Comparison of ENCODE assay signal across 9 mouse cellular contexts in genomic region chr15:98710442-98710841, GRCm38 (mm10). TPM values are rescaled to one million over a fixed set of nuclear protein-coding genes. Genes with fewer than 3 reads are reported as not detected.
DNase-seq lines count a peak whose midpoint lies in the region; ATAC-seq lines count a peak whose summit lies in the region.
"Had no signal": no experiment of that assay in that cellular context is flagged by ENCODE, and none has a peak within 500 bp of the region (broad histone marks: within the 10 kb centered on the region; RNA-seq: fewer than 3 reads in every experiment).

No protein-coding gene starts in this region.

- no peaks in the 10 kb centered on the region for H3K36me3 ChIP-seq in kidney, embryonic 16.5 days (ENCODE audit: insufficient read depth, low read length)
- no peaks in the 10 kb centered on the region for H3K36me3 ChIP-seq in liver, embryonic 11.5 days (ENCODE audit: control insufficient read depth, insufficient read depth, low read length)

- no peaks in the 10 kb centered on the region; the same call in 1 of the 2 replicates for H3K27me3 ChIP-seq in kidney, embryonic 16.5 days (ENCODE audit: insufficient read depth, low read length)
- H3K27me3 ChIP-seq in liver, embryonic 11.5 days (replicated peaks; ENCODE audit: control insufficient read depth, insufficient read depth, low read length): no peaks in the 10 kb centered on the region; the same call in 1 of the 2 replicates

- no peak for ATAC-seq in kidney, embryonic 16.5 days (ENCODE audit: low FRiP score, low TSS enrichment)
- ATAC-seq in granulocyte monocyte progenitor cell, adult 5-6 weeks (replicated peaks; ENCODE audit: poor library complexity, severe bottlenecking): peak; percentile 63
- no peak for ATAC-seq in liver, embryonic 11.5 days (replicated peaks; ENCODE audit: low FRiP score)

- H3K4me1 ChIP-seq in kidney, embryonic 16.5 days (ENCODE audit: insufficient read depth, low read length): peaks cover 5% of the 10 kb centered on the region; the same call in 1 of the 2 replicates
- H3K4me1 ChIP-seq in liver, embryonic 11.5 days (replicated peaks; ENCODE audit: control insufficient read depth, insufficient read depth, low read length): no peaks in the 10 kb centered on the region

- no peaks in the 10 kb centered on the region for H3K9me3 ChIP-seq in kidney, embryonic 16.5 days (ENCODE audit: low read length)
- H3K9me3 ChIP-seq in liver, embryonic 11.5 days (ENCODE audit: control insufficient read depth, low read length): no peaks in the 10 kb centered on the region

- H3K4me2 ChIP-seq in kidney, embryonic 16.5 days (replicated peaks; ENCODE audit: low read depth, low read length): no peak overlapping the region
- H3K4me2 ChIP-seq in liver, embryonic 11.5 days: no peak overlapping the region

- no peak overlapping the region for H3K4me3 ChIP-seq in kidney, embryonic 16.5 days (ENCODE audit: low read length)
- no peak overlapping the region for H3K4me3 ChIP-seq in liver, embryonic 11.5 days (ENCODE audit: low read depth, low read length)

- H3K27ac ChIP-seq in kidney, embryonic 16.5 days (ENCODE audit: low read length): no peak overlapping the region
- H3K27ac ChIP-seq in liver, embryonic 11.5 days (ENCODE audit: low read depth, low read length): no peak overlapping the region
- H3K27ac ChIP-seq: macrophage had no signal

- DNase-seq in kidney, adult 18-20 months: peak; percentile 76
- peak; percentile 36 for DNase-seq in MN1 (ENCODE audit: low spot score)
- DNase-seq in cerebellum, adult 9-11 months: peak; percentile 46
- DNase-seq in liver, embryonic 11.5 days (ENCODE audit: low spot score): peak; percentile 67
- DNase-seq in retina, embryonic 14.5 days (ENCODE audit: low spot score): peak; percentile 67
- peak; percentile 95 for DNase-seq in thymus, postnatal 4 days

- 8% methylated on average over 9 of the region's 9 CpGs for WGBS in kidney, embryonic 16.5 days
- whole genome bisulfite sequencing in liver, embryonic 11.5 days: 15% methylated on average over 9 of the region's 9 CpGs

- no peak overlapping the region for H3K9ac ChIP-seq in kidney, embryonic 16.5 days (replicated peaks; ENCODE audit: low read length)
- H3K9ac ChIP-seq in liver, embryonic 11.5 days (ENCODE audit: low read depth, low read length): no peak overlapping the region

RNA-seq across cellular contexts. Expression of gene Ccdc65, which starts 2.4 kb away (rescaled TPM):
- polyA plus RNA-seq in kidney, embryonic 16.5 days (2015; fragmentation: Nextera tagmentation; extraction: Ambion mirVana): 0.95 and 1.1 TPM in 2 replicates
- total RNA-seq in granulocyte monocyte progenitor cell, adult 5-6 weeks (2014; fragmentation: Nextera tagmentation): not detected in 2 replicates
- not detected in 2 replicates for total RNA-seq in granulocyte monocyte progenitor cell, adult 5-6 weeks (2017)
- polyA plus RNA-seq in liver, embryonic 11.5 days (2014; fragmentation: Nextera tagmentation; extraction: Ambion mirVana): 0.09 and 0.19 TPM in 2 replicates

RNA-seq across cellular contexts. Expression of gene Fkbp11, which starts 17.6 kb away (rescaled TPM):
- polyA plus RNA-seq in kidney, embryonic 16.5 days (2015; fragmentation: Nextera tagmentation; extraction: Ambion mirVana): 36.6 and 39.1 TPM in 2 replicates
- 37.6 and 39.9 TPM in 2 replicates for total RNA-seq in granulocyte monocyte progenitor cell, adult 5-6 weeks (2014; fragmentation: Nextera tagmentation)
- total RNA-seq in granulocyte monocyte progenitor cell, adult 5-6 weeks (2017): 63.8 and 66.3 TPM in 2 replicates
- 101 and 105 TPM in 2 replicates for polyA plus RNA-seq in liver, embryonic 11.5 days (2014; fragmentation: Nextera tagmentation; extraction: Ambion mirVana)

RNA-seq across cellular contexts. Expression of gene Rnd1, which starts 33.2 kb away (rescaled TPM):
- 0.45 and 0.75 TPM in 2 replicates for polyA plus RNA-seq in kidney, embryonic 16.5 days (2015; fragmentation: Nextera tagmentation; extraction: Ambion mirVana)
- total RNA-seq in granulocyte monocyte progenitor cell, adult 5-6 weeks (2014; fragmentation: Nextera tagmentation): 0.11 and 0.39 TPM in 2 replicates
- total RNA-seq in granulocyte monocyte progenitor cell, adult 5-6 weeks (2017): 0.67 and 2.7 TPM in 2 replicates
- polyA plus RNA-seq in liver, embryonic 11.5 days (2014; fragmentation: Nextera tagmentation; extraction: Ambion mirVana): 0.60 and 0.68 TPM in 2 replicates

RNA-seq across cellular contexts. Expression of gene Ddx23, which starts 47.7 kb away (rescaled TPM):
- 19.0 and 27.1 TPM in 2 replicates for polyA plus RNA-seq in kidney, embryonic 16.5 days (2015; fragmentation: Nextera tagmentation; extraction: Ambion mirVana)
- 76.1 and 82.1 TPM in 2 replicates for total RNA-seq in granulocyte monocyte progenitor cell, adult 5-6 weeks (2014; fragmentation: Nextera tagmentation)
- total RNA-seq in granulocyte monocyte progenitor cell, adult 5-6 weeks (2017): 79.5 and 103 TPM in 2 replicates
- polyA plus RNA-seq in liver, embryonic 11.5 days (2014; fragmentation: Nextera tagmentation; extraction: Ambion mirVana): 18.8 and 19.4 TPM in 2 replicates

RNA-seq across cellular contexts. Expression of gene Arf3, which starts 52.6 kb away (rescaled TPM):
- polyA plus RNA-seq in kidney, embryonic 16.5 days (2015; fragmentation: Nextera tagmentation; extraction: Ambion mirVana): 56.3 and 59.5 TPM in 2 replicates
- 39.0 and 41.4 TPM in 2 replicates for total RNA-seq in granulocyte monocyte progenitor cell, adult 5-6 weeks (2014; fragmentation: Nextera tagmentation)
- total RNA-seq in granulocyte monocyte progenitor cell, adult 5-6 weeks (2017): 29.9 and 32.7 TPM in 2 replicates
- polyA plus RNA-seq in liver, embryonic 11.5 days (2014; fragmentation: Nextera tagmentation; extraction: Ambion mirVana): 25.3 and 25.8 TPM in 2 replicates

Comparison
In these comparisons a context has a peak if more than half of its experiments do, and no peak if none do; other contexts are left out.
1. DNase-seq: peak in every context shown above with its lines; median percentile 95 in thymus, postnatal 4 days; 76 in kidney, adult 18-20 months; 67 in liver, embryonic 11.5 days; 67 in retina, embryonic 14.5 days; 46 in cerebellum, adult 9-11 months; 36 in MN1.